ENCODE assay signal across 8 mouse cellular contexts in genomic region chr4:62408601-62409282, GRCm38 (mm10). TPM values are rescaled to one million over a fixed set of nuclear protein-coding genes. Genes with fewer than 3 reads are reported as not detected.
DNase-seq lines count a peak whose midpoint lies in the region; ATAC-seq and TF ChIP-seq lines count a peak whose summit lies in the region.

Gene Cdc26, minus strand, starts transcription at chr4:62408642.
Gene Prpf4, plus strand, starts transcription at chr4:62408797.

- peak within 1 kb of the TSS; percentile 94 for H3K9ac ChIP-seq in embryonic facial prominence, embryonic 13.5 days
- H3K9ac ChIP-seq in limb, embryonic 12.5 days (replicated peaks) = peak within 1 kb of the TSS; percentile 83
- peak within 1 kb of the TSS; percentile 71 for H3K9ac ChIP-seq in midbrain, embryonic 15.5 days

- H3K4me2 ChIP-seq in embryonic facial prominence, embryonic 13.5 days = peak within 1 kb of the TSS; percentile 64
- H3K4me2 ChIP-seq in limb, embryonic 12.5 days = peak within 1 kb of the TSS; percentile 81
- peak within 1 kb of the TSS; percentile 67 for H3K4me2 ChIP-seq in midbrain, embryonic 15.5 days

- no peaks in the 10 kb centered on the region for H3K9me3 ChIP-seq in embryonic facial prominence, embryonic 13.5 days
- H3K9me3 ChIP-seq in limb, embryonic 12.5 days = no peaks in the 10 kb centered on the region
- H3K9me3 ChIP-seq in midbrain, embryonic 15.5 days = no peaks in the 10 kb centered on the region

- H3K4me1 ChIP-seq in embryonic facial prominence, embryonic 13.5 days = peaks cover 20% of the 10 kb centered on the region
- H3K4me1 ChIP-seq in kidney, adult 2 months (ENCODE audit: control insufficient read depth, insufficient read depth, low read length) = peaks cover 3% of the 10 kb centered on the region; the same call in 1 of the 2 replicates
- H3K4me1 ChIP-seq in limb, embryonic 12.5 days (replicated peaks) = peaks cover 24% of the 10 kb centered on the region
- peaks cover 39% of the 10 kb centered on the region for H3K4me1 ChIP-seq in midbrain, embryonic 15.5 days
- peaks cover 2% of the 10 kb centered on the region for H3K4me1 ChIP-seq in spleen, adult 2 months (ENCODE audit: control insufficient read depth, insufficient read depth, insufficient read length)

- TF ChIP-seq CTCF in kidney, adult 2 months (conservative IDR thresholded peaks at IDR 0.05; ENCODE audit: insufficient read depth, insufficient read length, low read depth, low read length) = no peak
- TF ChIP-seq CTCF in spleen, adult 2 months (IDR thresholded peaks at IDR 0.05; ENCODE audit: extremely low read depth, insufficient read depth, insufficient read length, insufficient replicate concordance) = no peak

- peak within 1 kb of the TSS; percentile 89 for H3K27ac ChIP-seq in embryonic facial prominence, embryonic 13.5 days
- H3K27ac ChIP-seq in kidney, adult 2 months (ENCODE audit: insufficient read depth, low read depth, low read length) = peak within 1 kb of the TSS; percentile 82
- peak within 1 kb of the TSS; percentile 85 for H3K27ac ChIP-seq in limb, embryonic 12.5 days
- H3K27ac ChIP-seq in midbrain, embryonic 15.5 days = peak within 1 kb of the TSS; percentile 77
- peak within 1 kb of the TSS; percentile 82 for H3K27ac ChIP-seq in spleen, adult 2 months (ENCODE audit: insufficient read depth, low read length)

- H3K36me3 ChIP-seq in embryonic facial prominence, embryonic 13.5 days = peaks cover 33% of the 10 kb centered on the region
- no peaks in the 10 kb centered on the region for H3K36me3 ChIP-seq in kidney, adult 2 months (ENCODE audit: control insufficient read depth, insufficient read depth, low read length)
- peaks cover 40% of the 10 kb centered on the region for H3K36me3 ChIP-seq in limb, embryonic 12.5 days
- H3K36me3 ChIP-seq in midbrain, embryonic 15.5 days (replicated peaks) = 0 out of 2 replicates have a peak, but pooled peaks cover 11% of the 10 kb centered on the region
- H3K36me3 ChIP-seq in spleen, adult 2 months (ENCODE audit: control insufficient read depth, insufficient read depth, low read length) = peaks cover 5% of the 10 kb centered on the region

- DNase-seq in 3134 (ENCODE audit: extremely low read depth, insufficient read length, low spot score) = peak; percentile 93
- DNase-seq in adrenal gland, postnatal 36 days = peak; percentile 96 to 97
- peak; percentile 98 to 99 for DNase-seq in heart, adult 18-20 months
- DNase-seq in kidney, adult 2 months = peak; percentile 99
- peak; percentile 97 to 98 for DNase-seq in spleen, adult 2 months (ENCODE audit: low read depth in 1 of 2, low spot score in 2 of 2)

- peak within 1 kb of the TSS; percentile 85 for H3K4me3 ChIP-seq in embryonic facial prominence, embryonic 13.5 days
- peak within 1 kb of the TSS; percentile 98 for H3K4me3 ChIP-seq in kidney, adult 2 months (ENCODE audit: insufficient read depth, low read depth, low read length)
- H3K4me3 ChIP-seq in limb, embryonic 12.5 days (replicated peaks) = peak within 1 kb of the TSS; percentile 72
- H3K4me3 ChIP-seq in midbrain, embryonic 15.5 days = peak within 1 kb of the TSS; percentile 66
- H3K4me3 ChIP-seq in spleen, adult 2 months (ENCODE audit: extremely low read depth, insufficient read depth, insufficient read length) = peak within 1 kb of the TSS; percentile 80

- peak; percentile 71 for TF ChIP-seq POLR2A in kidney, adult 2 months (IDR thresholded peaks at IDR 0.05; ENCODE audit: low read depth, low read length)
- peak; percentile 57 for TF ChIP-seq POLR2A in spleen, adult 2 months (IDR thresholded peaks at IDR 0.05; ENCODE audit: low read depth, low read length)

- peak; percentile 100 for ATAC-seq in embryonic facial prominence, embryonic 13.5 days (ENCODE audit: insufficient number of reproducible peaks, insufficient read depth, low FRiP score, low TSS enrichment, low read depth)
- ATAC-seq in limb, embryonic 12.5 days (ENCODE audit: insufficient number of reproducible peaks, insufficient read depth, low FRiP score, low TSS enrichment, low read depth) = peak; percentile 99
- peak; percentile 99 for ATAC-seq in midbrain, embryonic 15.5 days (replicated peaks)

- H3K27me3 ChIP-seq in embryonic facial prominence, embryonic 13.5 days = no peaks in the 10 kb centered on the region
- no peaks in the 10 kb centered on the region for H3K27me3 ChIP-seq in kidney, adult 2 months (replicated peaks; ENCODE audit: control insufficient read depth, insufficient read depth, low read length)
- H3K27me3 ChIP-seq in limb, embryonic 12.5 days = no peaks in the 10 kb centered on the region
- no peaks in the 10 kb centered on the region for H3K27me3 ChIP-seq in midbrain, embryonic 15.5 days (replicated peaks)
- H3K27me3 ChIP-seq in spleen, adult 2 months (ENCODE audit: control insufficient read depth, insufficient read depth, low read length) = no peaks in the 10 kb centered on the region

- WGBS in embryonic facial prominence, embryonic 13.5 days = under 1% methylated on average over 39 of the region's 39 CpGs
- WGBS in kidney, adult 2 months = under 1% methylated on average over 39 of the region's 39 CpGs
- WGBS in limb, embryonic 12.5 days = under 1% methylated on average over 39 of the region's 39 CpGs
- WGBS in midbrain, embryonic 15.5 days = under 1% methylated on average over 39 of the region's 39 CpGs
- under 1% methylated on average over 39 of the region's 39 CpGs for WGBS in spleen, adult 2 months

RNA-seq across cellular contexts. Expression of gene Cdc26, which starts in this region (rescaled TPM):
- 10 to 100 TPM; 61.6 to 78.0 TPM for total RNA-seq in adrenal gland, postnatal 36 days (2021)
- polyA plus RNA-seq in embryonic facial prominence, embryonic 13.5 days (2015; fragmentation: Nextera tagmentation; extraction: Ambion mirVana) = 203 and 210 TPM in 2 replicates
- 10 to 100 TPM; 46.9 to 49.1 TPM for total RNA-seq in heart, adult 18-20 months (2021)
- polyA plus RNA-seq in kidney, adult 2 months (2012; rRNA removed) = 25.3 and 31.7 TPM in 2 replicates
- 208 and 226 TPM in 2 replicates for polyA plus RNA-seq in limb, embryonic 12.5 days (2016; fragmentation: Nextera tagmentation; extraction: Ambion mirVana)
- 75.0 and 76.5 TPM in 2 replicates for polyA plus RNA-seq in midbrain, embryonic 15.5 days (2015; fragmentation: Nextera tagmentation; extraction: Ambion mirVana)
- 14.1 and 14.7 TPM in 2 replicates for polyA plus RNA-seq in spleen, adult 2 months (2012; rRNA removed)

RNA-seq across cellular contexts. Expression of gene Prpf4, which starts in this region (rescaled TPM):
- total RNA-seq in adrenal gland, postnatal 36 days (2021) = 10 to 100 TPM; 25.3 to 27.4 TPM
- 25.5 and 26.4 TPM in 2 replicates for polyA plus RNA-seq in embryonic facial prominence, embryonic 13.5 days (2015; fragmentation: Nextera tagmentation; extraction: Ambion mirVana)
- 10 to 100 TPM; 10.4 to 10.9 TPM for total RNA-seq in heart, adult 18-20 months (2021)
- polyA plus RNA-seq in kidney, adult 2 months (2012; rRNA removed) = 10.4 and 10.9 TPM in 2 replicates
- polyA plus RNA-seq in limb, embryonic 12.5 days (2016; fragmentation: Nextera tagmentation; extraction: Ambion mirVana) = 31.8 and 33.3 TPM in 2 replicates
- polyA plus RNA-seq in midbrain, embryonic 15.5 days (2015; fragmentation: Nextera tagmentation; extraction: Ambion mirVana) = 15.6 and 16.5 TPM in 2 replicates
- 9.4 and 9.6 TPM in 2 replicates for polyA plus RNA-seq in spleen, adult 2 months (2012; rRNA removed)

Comparison
In these comparisons a context has a peak if more than half of its experiments do, and no peak if none do; other contexts are left out.
1. Peak in every context shown above with its lines: DNase-seq, ATAC-seq, H3K4me3 ChIP-seq and H3K27ac ChIP-seq.